Mouse (Mus musculus) liver, postnatal 0 days (tissue): ENCODE data around the gene Ric1. TPM values are rescaled to one million over a fixed set of nuclear protein-coding genes. Genes with fewer than 3 reads are reported as not detected.

ENCODE experiments used
- ATAC-seq: fragments of 200-750 bp; cut with Nextera tagmentation; 2 replicates; pipeline ENCODE4 v1.8.0; 2017; ENCODE audit warnings: mild to moderate bottlenecking, moderate library complexity
- DNase-seq: peaks from one replicate; pipeline ENCODE4 v3.0.0-alpha.2; 2016
- H3K27ac ChIP-seq: fragments of 300-500 bp; sonication (generic); 2 replicates; pipeline ENCODE4 v1.5.1; 2014; ENCODE audit warnings: antibody characterized with exemption, moderate library complexity, mild to moderate bottlenecking, low read depth
- H3K27me3 ChIP-seq: fragments of 300-500 bp; sonication (generic); 2 replicates; pipeline ENCODE4 v1.6.1; 2014; ENCODE audit warnings: low read length, control low read depth, mixed read lengths; ENCODE audit not compliant: insufficient read depth
- H3K36me3 ChIP-seq: fragments of 300-500 bp; sonication (generic); replicated peaks from 2 replicates; pipeline ENCODE4 v1.6.1; 2014; ENCODE audit warnings: mild to moderate bottlenecking, control low read depth, low read length, moderate library complexity, mixed read lengths; ENCODE audit not compliant: insufficient read depth
- H3K4me1 ChIP-seq: fragments of 300-500 bp; sonication (generic); 2 replicates; pipeline ENCODE4 v1.6.1; 2014; ENCODE audit warnings: antibody characterized with exemption, mild to moderate bottlenecking, control low read depth; ENCODE audit not compliant: insufficient read depth
- H3K4me2 ChIP-seq: fragments of 300-500 bp; sonication (generic); 2 replicates; pipeline ENCODE4 v1.6.1; 2014; ENCODE audit warnings: low read depth, mild to moderate bottlenecking, low read length, moderate library complexity, mixed read lengths
- H3K4me3 ChIP-seq: fragments of 300-500 bp; sonication (generic); 2 replicates; pipeline ENCODE4 v1.5.1; 2014; ENCODE audit warnings: low read depth, low read length
- H3K9ac ChIP-seq: fragments of 300-500 bp; sonication (generic); replicated peaks from 2 replicates; pipeline ENCODE4 v1.6.1; 2014; ENCODE audit warnings: mild to moderate bottlenecking, moderate library complexity
- H3K9me3 ChIP-seq: fragments of 300-500 bp; sonication (generic); 2 replicates; pipeline ENCODE4 v1.6.1; 2016; ENCODE audit warnings: mild to moderate bottlenecking, control low read depth, low read length, mixed read lengths
- CTCF ChIP-seq: sonication (generic); IDR thresholded peaks from 2 replicates; pipeline ENCODE4 v1.5.1; 2016; ENCODE audit warnings: antibody characterized with exemption, low read depth
- EP300 ChIP-seq: IDR thresholded peaks from 2 replicates; pipeline ENCODE4 v1.6.1; 2016; ENCODE audit warnings: antibody characterized with exemption, low read depth, mild to moderate bottlenecking
- WGBS: fragments of 180-500 bp; shearing (Covaris S2); extraction: QIAGEN DNeasy Blood & Tissue Kit; methylation state at CpG from one replicate; pipeline ENCODE4 v1.1.7; 2014; ENCODE audit not compliant: insufficient replicate concordance; 5-methylcytosine and 5-hydroxymethylcytosine counted together
- polyA plus RNA-seq: library from polyadenylated mRNA; unstranded; fragments of >200 nt; fragmentation: Nextera tagmentation; extraction: Ambion mirVana; gene quantifications from 2 replicates; pipeline ENCODE4 v1.2.1, GENCODE M21; 2015

Gene Ric1
- 7.8 and 7.9 TPM in 2 replicates for polyA plus RNA-seq

DNA sequence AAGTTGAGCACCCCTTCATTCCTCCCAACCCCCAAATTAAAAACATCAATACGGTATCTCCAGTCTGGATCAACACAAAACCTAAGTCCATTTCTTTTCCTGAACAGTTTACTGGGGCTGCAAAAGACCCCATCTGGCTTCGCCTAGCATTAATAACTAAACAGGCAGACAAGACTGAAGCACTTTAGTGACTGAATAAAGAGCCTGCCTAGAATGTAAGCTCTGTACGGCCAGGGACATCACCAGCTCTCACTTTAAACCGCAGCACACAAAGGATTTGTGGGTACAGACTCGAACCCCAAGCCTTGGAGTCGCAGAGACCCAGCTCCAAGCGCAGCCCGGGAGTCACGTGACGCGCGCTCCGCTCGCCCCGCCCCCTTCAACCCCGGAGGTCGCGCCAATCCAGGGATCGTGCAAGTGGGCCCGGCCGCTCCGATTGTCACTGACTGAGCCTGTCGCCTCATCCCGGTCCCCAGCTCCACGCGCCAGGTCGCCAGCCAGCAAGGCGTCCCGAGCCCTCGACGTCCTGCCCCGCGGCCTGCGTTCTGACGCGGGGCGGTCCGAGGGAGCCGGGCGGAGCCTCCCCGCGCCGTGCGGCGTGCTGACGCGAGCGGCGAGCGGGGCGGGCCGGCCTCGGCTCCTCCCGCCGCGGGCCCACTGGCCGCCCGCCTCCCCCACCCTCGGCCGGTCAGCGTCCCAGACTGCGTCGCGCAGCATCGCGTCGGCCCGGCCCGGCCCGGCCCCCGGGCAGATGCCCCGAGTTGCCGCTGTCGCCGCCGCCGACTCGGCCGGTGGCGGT is at the start of gene Ric1:
Gene Ric1 (plus strand): TSS at position 646 of the 799 bp plus-strand sequence.
- DNase-seq (peak; percentile 90), ATAC-seq (peak; percentile 98)
- no peaks in the 10 kb centered on the region for H3K27me3 ChIP-seq
- peak within 1 kb of the TSS; percentile 94 for H3K27ac ChIP-seq
- H3K4me2 ChIP-seq = peak within 1 kb of the TSS; percentile 94
- 1% methylated on average over 70 of the region's 80 CpGs for WGBS
- peaks cover 17% of the 10 kb centered on the region for H3K4me1 ChIP-seq
- H3K4me3 ChIP-seq = peak within 1 kb of the TSS; percentile 95
- 0 out of 2 replicates have a peak, but pooled peaks cover 4% of the 10 kb centered on the region for H3K36me3 ChIP-seq
- peak within 1 kb of the TSS; percentile 93 for H3K9ac ChIP-seq
- H3K9me3 ChIP-seq = no peaks in the 10 kb centered on the region
- TF ChIP-seq CTCF = no peak
- TF ChIP-seq EP300 = no peak

- Histone ChIP-seq H3K9me3 (no peaks in the 10 kb centered on the region), H3K36me3 (no peaks in the 10 kb centered on the region), H3K4me1 (peaks cover 26% of the 10 kb centered on the region), H3K4me3 (no peak overlapping the region), H3K4me2 (no peak overlapping the region), H3K27ac (no peak overlapping the region), H3K27me3 (no peaks in the 10 kb centered on the region), H3K9ac (no peak overlapping the region)
- no peak for DNase-seq
- 44% methylated on average over 8 of the region's 8 CpGs for WGBS
- no peak for TF ChIP-seq CTCF
- TF ChIP-seq EP300 = no peak
- no peak for ATAC-seq
Measured at GRCm38 (mm10) chr19:29472424-29472823, 49.7 kb upstream of the Ric1 start.

DNA sequence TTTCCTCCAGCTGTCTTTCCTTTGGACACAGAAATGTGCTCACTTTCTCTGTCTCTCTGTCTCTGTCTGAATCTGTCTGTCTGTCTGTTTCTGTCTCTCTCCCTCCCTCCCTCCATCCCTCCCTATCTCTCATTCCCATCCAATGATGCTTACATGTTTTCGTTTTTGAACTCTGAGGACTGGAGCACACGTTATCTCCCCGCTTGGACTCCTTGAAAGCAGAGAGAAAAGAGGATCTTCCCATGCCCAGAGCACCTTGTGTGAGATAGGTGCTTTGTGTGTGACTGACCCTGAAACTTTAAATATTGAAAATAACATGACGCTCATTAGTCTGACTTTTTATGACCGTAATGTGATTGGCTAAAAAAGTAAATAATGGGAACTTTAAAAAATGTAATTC is 49.1 kb upstream of the Ric1 start:
- TF ChIP-seq EP300 (no peak), CTCF (no peak)
- ATAC-seq (no peak), DNase-seq (no peak)
- Histone ChIP-seq H3K27me3 (no peaks in the 10 kb centered on the region), H3K9ac (no peak overlapping the region), H3K4me2 (no peak overlapping the region), H3K36me3 (no peaks in the 10 kb centered on the region), H3K9me3 (no peaks in the 10 kb centered on the region), H3K4me3 (no peak overlapping the region), H3K27ac (no peak overlapping the region), H3K4me1 (peaks cover 26% of the 10 kb centered on the region)
- 70% methylated on average over 5 of the region's 5 CpGs for WGBS

DNA sequence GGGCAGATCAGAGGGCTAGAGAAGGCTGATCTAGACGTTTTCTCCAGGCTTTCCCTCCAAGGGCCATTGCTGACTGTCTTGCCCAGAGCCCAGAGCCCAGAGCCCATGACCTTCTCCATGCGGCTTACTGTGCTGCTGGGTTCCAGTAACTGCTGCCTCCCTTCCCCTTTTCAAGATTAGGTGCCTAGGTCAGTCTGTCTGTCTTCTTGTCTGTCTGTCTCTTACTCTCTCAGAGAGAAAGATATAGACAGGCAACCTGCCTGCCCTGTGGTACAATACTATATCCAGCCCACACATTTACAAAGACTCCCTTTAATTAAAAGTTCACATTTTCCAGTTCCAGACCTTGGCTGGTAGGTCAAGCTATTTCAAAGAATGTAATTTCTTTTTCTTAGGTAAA is 47.3 kb upstream of the Ric1 start:
- no peak overlapping the region for H3K4me3 ChIP-seq
- peaks cover 14% of the 10 kb centered on the region for H3K4me1 ChIP-seq
- H3K4me2 ChIP-seq = no peak overlapping the region
- H3K27me3 ChIP-seq = no peaks in the 10 kb centered on the region
- no peak overlapping the region for H3K9ac ChIP-seq
- 35% methylated on average over 2 of the region's 2 CpGs for WGBS
- no peak for DNase-seq
- H3K36me3 ChIP-seq = no peaks in the 10 kb centered on the region
- H3K9me3 ChIP-seq = no peaks in the 10 kb centered on the region
- ATAC-seq = no peak
- no peak overlapping the region for H3K27ac ChIP-seq
- TF ChIP-seq EP300 (no peak), CTCF (no peak)

DNA sequence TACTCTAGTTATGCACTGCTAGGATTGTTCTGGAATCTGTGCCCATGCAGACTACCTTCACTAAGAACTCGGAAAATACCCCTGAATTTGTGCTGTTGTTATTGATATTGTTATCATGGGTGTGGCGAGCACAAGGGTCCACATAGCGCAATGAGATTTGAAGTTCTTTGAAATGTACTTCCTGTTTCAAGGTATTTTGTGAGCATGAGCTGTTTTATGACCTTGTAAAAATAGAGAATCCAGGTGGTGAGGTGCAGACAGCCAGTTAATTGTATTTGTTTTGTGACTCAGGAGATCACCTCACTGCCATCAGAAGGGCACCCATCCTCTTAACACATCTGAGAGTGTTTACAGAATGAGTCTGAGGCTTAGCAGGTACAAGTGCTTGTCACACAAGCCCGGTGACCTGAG is 46.9 kb upstream of the Ric1 start:
- no peak overlapping the region for H3K27ac ChIP-seq
- no peak overlapping the region for H3K4me3 ChIP-seq
- no peaks in the 10 kb centered on the region for H3K27me3 ChIP-seq
- no peak for ATAC-seq
- no peaks in the 10 kb centered on the region for H3K9me3 ChIP-seq
- TF ChIP-seq CTCF (no peak), EP300 (no peak)
- H3K36me3 ChIP-seq = no peaks in the 10 kb centered on the region
- H3K9ac ChIP-seq = no peak overlapping the region
- 52% methylated on average over 4 of the region's 4 CpGs for WGBS
- no peak for DNase-seq
- H3K4me2 ChIP-seq = no peak overlapping the region
- H3K4me1 ChIP-seq = peaks cover 10% of the 10 kb centered on the region

DNA sequence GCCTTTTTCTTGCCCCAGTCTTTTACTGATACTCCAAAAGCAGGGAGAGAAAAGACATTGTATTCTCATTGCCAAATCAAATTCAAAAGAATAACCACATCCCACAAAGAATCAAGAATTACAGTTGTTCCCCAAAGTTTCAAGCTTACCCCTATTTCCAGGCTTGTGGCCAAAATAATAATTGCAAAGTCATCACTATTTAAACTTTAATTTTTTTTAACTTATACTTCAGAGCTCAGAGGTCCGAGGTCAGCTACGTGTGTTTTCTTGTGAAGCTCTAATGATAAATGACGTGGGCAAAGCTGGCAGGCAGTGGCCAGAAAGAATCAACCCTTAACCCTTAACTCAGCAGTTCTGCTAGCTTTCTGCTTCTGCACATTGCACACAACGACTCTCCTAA is 43.5 kb upstream of the Ric1 start:
- Histone ChIP-seq H3K9me3 (no peaks in the 10 kb centered on the region), H3K4me3 (no peak overlapping the region), H3K9ac (no peak overlapping the region), H3K36me3 (no peaks in the 10 kb centered on the region), H3K4me2 (no peak overlapping the region), H3K27me3 (no peaks in the 10 kb centered on the region), H3K27ac (no peak overlapping the region), H3K4me1 (peaks cover 15% of the 10 kb centered on the region)
- ATAC-seq = no peak
- TF ChIP-seq EP300 = no peak
- TF ChIP-seq CTCF = no peak
- no peak for DNase-seq
- 12% methylated on average over 4 of the region's 4 CpGs for WGBS
